Mouse (Mus musculus): ENCODE measurements around the gene Gm10354.
"Not testable (repeated sequence)": the region's sequence is repeated elsewhere in the genome, so short reads cannot be mapped to it uniquely, and the experiment has no call there.

Gm10354 gene

GRCm38 (mm10) chr5:14955928-14956706 lies 22.6 kb downstream of the Gm10354 start:
- DNase-seq (ENCODE audit: extremely low spot score, low read depth, low spot score): not testable (repeated sequence)

DNA sequence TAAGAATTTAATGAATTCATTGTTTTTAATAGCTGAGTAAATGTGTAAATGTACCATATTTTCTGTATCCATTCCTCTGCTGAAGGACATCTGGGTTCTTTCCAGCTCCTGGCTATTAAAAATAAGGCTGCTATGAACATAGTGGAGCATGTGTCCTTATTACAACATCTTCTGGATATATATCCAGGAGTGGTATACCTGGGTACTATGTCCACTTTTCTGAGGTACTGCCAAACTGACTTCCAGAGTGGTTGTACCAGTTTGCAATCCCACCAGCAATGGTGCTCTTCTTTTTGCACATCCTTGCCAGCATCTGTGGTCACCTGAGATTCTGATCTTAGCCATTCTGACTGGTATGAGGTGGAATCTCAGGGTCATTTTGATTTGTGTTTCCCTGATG lies 25.1 kb downstream of the Gm10354 start:
- DNase-seq (ENCODE audit: extremely low spot score, low read depth, low spot score): not testable (repeated sequence)

- not testable (repeated sequence) for DNase-seq (ENCODE audit: extremely low spot score, low read depth, low spot score)
Measured at GRCm38 (mm10) chr5:14952749-14953148, 26.0 kb downstream of the Gm10354 start.

GRCm38 (mm10) chr5:14951822-14952221 lies 26.9 kb downstream of the Gm10354 start:
- DNase-seq (ENCODE audit: extremely low spot score, low read depth, low spot score): not testable (repeated sequence)

GRCm38 (mm10) chr5:14947482-14948198 lies 31.1 kb downstream of the Gm10354 start:
- DNase-seq (ENCODE audit: extremely low spot score, low read depth, low spot score): not testable (repeated sequence)

DNA sequence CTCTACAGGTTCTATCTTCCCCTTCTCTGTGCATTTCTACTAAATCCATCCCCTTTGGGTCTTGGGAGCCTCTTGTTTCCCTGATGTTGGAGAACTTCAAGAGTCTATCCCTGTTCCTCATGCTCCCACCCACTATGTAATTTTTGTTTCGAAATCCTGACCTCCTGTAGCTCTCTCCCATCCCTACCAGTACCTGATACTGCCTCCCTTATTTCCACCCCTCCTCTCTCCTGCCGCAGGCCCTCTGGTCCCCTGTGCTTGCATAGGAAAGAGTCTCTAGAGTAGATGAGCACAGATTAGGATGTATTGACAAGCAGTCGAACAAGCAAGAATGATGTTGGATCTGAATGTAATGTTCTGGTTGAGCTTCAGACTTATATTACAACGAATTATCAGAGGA lies 33.2 kb downstream of the Gm10354 start:
- not testable (repeated sequence) for DNase-seq (ENCODE audit: extremely low spot score, low read depth, low spot score)

DNA sequence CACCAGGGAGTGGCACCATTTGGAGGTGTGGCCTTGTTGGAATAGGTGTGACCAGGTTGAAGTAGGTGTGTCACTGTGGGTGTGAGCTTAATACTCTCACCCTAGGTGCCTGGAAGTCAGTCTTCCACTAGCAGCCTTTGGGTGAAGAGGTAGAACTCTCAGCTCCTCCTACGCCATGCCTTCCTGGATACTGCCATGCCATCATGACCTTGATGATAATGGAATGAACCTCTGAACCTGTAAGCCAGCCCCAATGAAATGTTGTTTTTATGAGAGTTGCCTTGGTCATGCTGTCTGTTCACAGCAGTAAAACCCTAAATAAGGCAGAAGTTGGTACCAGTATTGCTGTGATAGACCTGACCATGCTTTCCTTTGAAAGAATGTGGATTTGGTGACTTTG lies 37.7 kb downstream of the Gm10354 start:
- DNase-seq (ENCODE audit: extremely low spot score, low read depth, low spot score): not testable (repeated sequence)

DNA sequence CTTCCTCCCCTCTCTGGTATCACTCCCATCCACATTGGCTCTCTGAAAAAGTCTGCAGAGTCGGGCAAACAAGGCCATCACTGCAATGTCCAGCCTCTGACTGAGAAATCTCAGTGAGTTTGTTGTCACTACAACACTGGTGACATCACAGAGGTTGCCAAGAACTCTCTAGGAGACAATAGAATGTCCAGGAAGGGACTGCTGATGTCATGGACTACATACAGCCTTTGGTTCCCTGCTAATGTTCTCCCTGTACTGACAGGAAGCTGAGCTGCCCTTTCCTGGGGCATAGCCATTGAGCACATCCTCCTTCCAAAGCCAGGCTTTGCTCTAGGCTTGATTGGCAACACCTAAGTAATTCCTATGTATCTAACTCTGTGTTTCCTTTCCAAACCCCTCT lies 40.4 kb downstream of the Gm10354 start, which contains the start of gene Speer4e:
TSS of gene Speer4e (minus strand) at position 101 of the 400 bp plus-strand sequence.
- not testable (repeated sequence) for DNase-seq (ENCODE audit: extremely low spot score, low read depth, low spot score)

DNA sequence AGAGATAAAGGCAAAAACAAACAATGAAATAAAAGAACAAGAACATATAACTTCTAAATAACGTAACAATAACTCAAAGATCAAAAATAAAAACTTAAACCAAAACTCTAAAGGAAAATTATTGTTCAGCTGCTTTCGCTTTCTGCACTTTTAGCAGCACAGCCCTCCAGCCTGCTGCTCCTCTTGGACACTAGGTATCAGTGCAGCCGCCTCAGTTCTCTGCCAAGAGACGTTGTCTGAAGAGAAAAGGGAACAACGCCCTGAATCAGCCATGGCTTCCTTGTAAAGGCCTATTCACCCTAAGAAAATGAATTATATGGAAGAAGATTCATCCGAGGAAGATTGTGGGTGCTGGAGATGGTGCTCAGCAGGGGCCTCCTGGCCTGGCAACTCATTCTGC lies 45.0 kb downstream of the Gm10354 start:
- DNase-seq (ENCODE audit: extremely low spot score, low read depth, low spot score): not testable (repeated sequence)

DNA sequence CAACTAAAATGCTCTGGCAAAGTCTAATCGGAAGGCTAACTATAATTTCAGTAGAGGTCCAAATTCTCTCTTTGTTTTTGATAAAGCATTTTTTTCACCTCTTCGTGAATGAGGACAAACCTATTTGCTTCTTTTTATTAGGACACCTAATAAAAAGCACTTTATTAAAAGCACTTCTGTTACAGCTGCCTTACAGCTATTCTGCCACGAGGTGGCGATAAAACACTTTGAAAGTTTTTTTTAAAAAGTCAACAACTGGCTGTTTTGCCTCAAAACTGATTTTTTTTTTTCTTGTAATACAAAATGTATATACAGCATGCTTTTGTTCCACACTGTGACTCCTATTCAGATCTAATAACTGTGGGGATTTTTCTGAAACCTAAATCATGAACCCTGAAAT lies 51.7 kb downstream of the Gm10354 start:
- not testable (repeated sequence) for DNase-seq (ENCODE audit: extremely low spot score, low read depth, low spot score)

All from hindlimb bud, embryonic 11.5 days (tissue).